Mouse (Mus musculus) megakaryocyte, embryonic 14.5 days (primary cell): ENCODE measurements around the gene Orc4.

Source experiments
- FLI1 ChIP-seq: IDR thresholded peaks from 2 replicates; pipeline ENCODE4 v1.6.1; 2012; ENCODE audit warnings: low read length, inconsistent platforms, mixed read lengths
- GATA1 ChIP-seq: IDR thresholded peaks from 3 replicates; pipeline ENCODE4 v1.6.1; 2012; ENCODE audit warnings: mixed read lengths, low read length, inconsistent platforms, borderline replicate concordance

- TF ChIP-seq GATA1 (no peak), FLI1 (no peak)
Measured at GRCm38 (mm10) chr2:48895186-48895585, 54.9 kb downstream of the Orc4 start.
